Mouse (Mus musculus): ENCODE results near the gene Bend3. TPM values are rescaled to one million over a fixed set of nuclear protein-coding genes. Genes with fewer than 3 reads are reported as not detected.
A peak's percentile ranks its signal among the peaks of the same experiment; 100 is the strongest.

Bend3 gene
- total RNA-seq, 2 experiments from 2014 or later = 8.7 to 11.0 TPM

- DNase-seq = peak; percentile 71 to 74
- intact Hi-C loops (cut with DNase I) = loop anchor here (2.0 kb wide), 1 partner anchor 23 kb away; no protein-coding TSS in a partner anchor
Observed at GRCm38 (mm10) chr10:43477865-43478681, 558 bp upstream of the Bend3 start.

- DNase-seq = peak; percentile 87 to 92
- intact Hi-C loops (cut with DNase I) = loop anchor here (1.0 to 2.0 kb wide), 2 partner anchors 25 to 62 kb away; no protein-coding TSS in a partner anchor
Observed at GRCm38 (mm10) chr10:43479436-43480157, 966 bp downstream of the Bend3 start.

- intact Hi-C loops (cut with DNase I) = no loop called here
- DNase-seq = peak in 1 of 2 experiments; percentile 16
Observed at GRCm38 (mm10) chr10:43480227-43480849, 1.7 kb downstream of the Bend3 start.

- intact Hi-C loops (cut with DNase I) = no loop called here
- DNase-seq = no peak
Observed at GRCm38 (mm10) chr10:43481179-43481578, 2.5 kb downstream of the Bend3 start.

GRCm38 (mm10) chr10:43482021-43482420 is 3.4 kb downstream of the Bend3 start:
- DNase-seq = no peak
- intact Hi-C loops (cut with DNase I) = no loop called here

GRCm38 (mm10) chr10:43483426-43483995 is 4.9 kb downstream of the Bend3 start:
- intact Hi-C loops (cut with DNase I) = no loop called here
- peak; percentile 75 to 80 for DNase-seq

- peak in 1 of 2 experiments; percentile 8 for DNase-seq
- intact Hi-C loops (cut with DNase I) = no loop called here
Observed at GRCm38 (mm10) chr10:43485751-43486268, 7.2 kb downstream of the Bend3 start.

GRCm38 (mm10) chr10:43487441-43488010 is 8.9 kb downstream of the Bend3 start:
- DNase-seq = no peak
- intact Hi-C loops (cut with DNase I) = no loop called here

- intact Hi-C loops (cut with DNase I) = no loop called here
- DNase-seq = no peak
Observed at GRCm38 (mm10) chr10:43488258-43488657, 9.6 kb downstream of the Bend3 start.

GRCm38 (mm10) chr10:43489139-43489538 is 10.5 kb downstream of the Bend3 start:
- intact Hi-C loops (cut with DNase I) = no loop called here
- peak in 1 of 2 experiments; percentile 5 for DNase-seq

- intact Hi-C loops (cut with DNase I) = no loop called here
- DNase-seq = peak; percentile 38 to 41
Observed at GRCm38 (mm10) chr10:43489550-43489949, 10.9 kb downstream of the Bend3 start.

GRCm38 (mm10) chr10:43490034-43490433 is 11.4 kb downstream of the Bend3 start:
- intact Hi-C loops (cut with DNase I) = no loop called here
- DNase-seq = no peak

- intact Hi-C loops (cut with DNase I) = no loop called here
Observed at GRCm38 (mm10) chr10:43490846-43491245, 12.2 kb downstream of the Bend3 start.

GRCm38 (mm10) chr10:43502599-43502998 is 24.0 kb downstream of the Bend3 start:
- intact Hi-C loops (cut with DNase I) = no loop called here
- no peak for DNase-seq

More at GRCm38 (mm10) chr10:43490846-43491245, 12.2 kb downstream of the Bend3 start:
- peak; percentile 69 to 75 for DNase-seq

GRCm38 (mm10) chr10:43504291-43504690 is 25.7 kb downstream of the Bend3 start:
- intact Hi-C loops (cut with DNase I) = no loop called here
- no peak for DNase-seq

- intact Hi-C loops (cut with DNase I) = no loop called here
- DNase-seq = no peak
Observed at GRCm38 (mm10) chr10:43507051-43507450, 28.4 kb downstream of the Bend3 start.

GRCm38 (mm10) chr10:43509228-43509627 is 30.6 kb downstream of the Bend3 start:
- intact Hi-C loops (cut with DNase I) = no loop called here
- no peak for DNase-seq

GRCm38 (mm10) chr10:43512976-43513375 is 34.3 kb downstream of the Bend3 start:
- intact Hi-C loops (cut with DNase I) = no loop called here

GRCm38 (mm10) chr10:43516992-43517660 is 38.5 kb downstream of the Bend3 start:
- DNase-seq = no peak
- intact Hi-C loops (cut with DNase I) = no loop called here

More at GRCm38 (mm10) chr10:43512976-43513375, 34.3 kb downstream of the Bend3 start:
- DNase-seq = no peak

- intact Hi-C loops (cut with DNase I) = no loop called here
- peak; percentile 69 to 73 for DNase-seq
Observed at GRCm38 (mm10) chr10:43517836-43518235, 39.2 kb downstream of the Bend3 start.
